ENCODE assay signal across 18 mouse cellular contexts in genomic region chr13:99299921-99300320, GRCm38 (mm10).
"Had no signal": no experiment of that assay in that cellular context is flagged by ENCODE, and none has a peak within 500 bp of the region (broad histone marks: within the 10 kb centered on the region; RNA-seq: fewer than 3 reads in every experiment).

No protein-coding gene starts in this region.

- H3K27me3 ChIP-seq: midbrain, embryonic 12.5 days; neural tube, embryonic 13.5 days; neural tube, embryonic 15.5 days had no signal

- H3K4me1 ChIP-seq: liver, embryonic 12.5 days; midbrain, embryonic 12.5 days; neural tube, embryonic 13.5 days had no signal

- H3K27ac ChIP-seq: liver, embryonic 12.5 days; liver, embryonic 14.5 days; midbrain, embryonic 10.5 days; midbrain, embryonic 12.5 days; neural tube, embryonic 13.5 days; neural tube, embryonic 15.5 days had no signal

- H3K9ac ChIP-seq: liver, embryonic 12.5 days; liver, embryonic 14.5 days; lung, embryonic 14.5 days; midbrain, embryonic 12.5 days; neural tube, embryonic 13.5 days; neural tube, embryonic 15.5 days had no signal

- H3K36me3 ChIP-seq: liver, embryonic 12.5 days; midbrain, embryonic 10.5 days; midbrain, embryonic 12.5 days; neural tube, embryonic 13.5 days; neural tube, embryonic 15.5 days had no signal

- DNase-seq: lung, adult 18-20 months; lung, embryonic 14.5 days; midbrain, embryonic 14.5 days; retina, postnatal 1 day; right cerebral cortex, postnatal 14 days; right cerebral cortex, postnatal 4 days; spleen, adult 18-20 months; thymus, adult 18-20 months; thymus, postnatal 14 days; thymus, postnatal 36 days had no signal

- H3K9me3 ChIP-seq: liver, embryonic 12.5 days; midbrain, embryonic 10.5 days; midbrain, embryonic 12.5 days; neural tube, embryonic 13.5 days; neural tube, embryonic 15.5 days had no signal

- H3K4me2 ChIP-seq: liver, embryonic 12.5 days; lung, embryonic 14.5 days; midbrain, embryonic 12.5 days; neural tube, embryonic 13.5 days; neural tube, embryonic 15.5 days had no signal

- H3K4me3 ChIP-seq: liver, embryonic 12.5 days; midbrain, embryonic 10.5 days; midbrain, embryonic 12.5 days; myocyte; neural tube, embryonic 13.5 days; neural tube, embryonic 15.5 days had no signal

- ATAC-seq: liver, embryonic 12.5 days; midbrain, embryonic 16.5 days had no signal
